Mouse (Mus musculus) small intestine, adult 2 months (tissue): ENCODE measurements around the gene Fcrl5. TPM values are rescaled to one million over a fixed set of nuclear protein-coding genes. Genes with fewer than 3 reads are reported as not detected.
A peak's percentile ranks its signal among the peaks of the same experiment; 100 is the strongest.

ENCODE experiments used
- H3K27ac ChIP-seq: fragments of 200-500 bp; 2 replicates; pipeline ENCODE4 v1.5.1; 2012; ENCODE audit warnings: low read depth, low read length, control low read depth, inconsistent platforms; ENCODE audit not compliant: insufficient read depth
- H3K27me3 ChIP-seq: fragments of 200-500 bp; 2 replicates; pipeline ENCODE4 v1.6.1; 2012; ENCODE audit warnings: mild to moderate bottlenecking, moderate library complexity, low read length, inconsistent platforms; ENCODE audit not compliant: control insufficient read depth, insufficient read depth
- H3K36me3 ChIP-seq: fragments of 200-500 bp; 2 replicates; pipeline ENCODE4 v1.6.1; 2012; ENCODE audit warnings: mild to moderate bottlenecking, low read length, control low read depth, inconsistent platforms; ENCODE audit not compliant: control insufficient read depth, insufficient read depth
- H3K4me1 ChIP-seq: fragments of 200-500 bp; 2 replicates; pipeline ENCODE4 v1.6.1; 2012; ENCODE audit warnings: low read length, inconsistent platforms, mixed read lengths; ENCODE audit not compliant: control insufficient read depth, insufficient read depth, insufficient read length
- H3K4me3 ChIP-seq: fragments of 200-500 bp; 2 replicates; pipeline ENCODE4 v1.5.1; 2012; ENCODE audit warnings: low read depth, mild to moderate bottlenecking, control low read depth, inconsistent platforms, low read length, moderate library complexity
- CTCF ChIP-seq: fragments of 200-500 bp; IDR thresholded peaks from 2 replicates; pipeline ENCODE4 v1.5.1; 2012; ENCODE audit warnings: low read depth, mild to moderate bottlenecking, control low read depth, inconsistent platforms, low read length, moderate library complexity, mixed read lengths; ENCODE audit not compliant: insufficient replicate concordance, insufficient read length; ENCODE audit errors: extremely low read depth
- POLR2A ChIP-seq: fragments of 200-500 bp; IDR thresholded peaks from 2 replicates; pipeline ENCODE4 v1.6.1; 2012; ENCODE audit warnings: low read depth, mild to moderate bottlenecking, control low read depth, inconsistent platforms, low read length, moderate library complexity
- WGBS: fragments of 180-500 bp; shearing (Covaris S2); methylation state at CpG from one replicate; pipeline ENCODE4 v1.1.7; 2018; 5-methylcytosine and 5-hydroxymethylcytosine counted together
- polyA plus RNA-seq: library from polyadenylated mRNA; depleted of rRNA; stranded (reverse); fragments of >200 nt; gene quantifications from 2 replicates; pipeline ENCODE4 v1.2.3, GENCODE M21; 2012; rRNA removed

Gene Fcrl5
- polyA plus RNA-seq, result not detected in 2 replicates

DNA sequence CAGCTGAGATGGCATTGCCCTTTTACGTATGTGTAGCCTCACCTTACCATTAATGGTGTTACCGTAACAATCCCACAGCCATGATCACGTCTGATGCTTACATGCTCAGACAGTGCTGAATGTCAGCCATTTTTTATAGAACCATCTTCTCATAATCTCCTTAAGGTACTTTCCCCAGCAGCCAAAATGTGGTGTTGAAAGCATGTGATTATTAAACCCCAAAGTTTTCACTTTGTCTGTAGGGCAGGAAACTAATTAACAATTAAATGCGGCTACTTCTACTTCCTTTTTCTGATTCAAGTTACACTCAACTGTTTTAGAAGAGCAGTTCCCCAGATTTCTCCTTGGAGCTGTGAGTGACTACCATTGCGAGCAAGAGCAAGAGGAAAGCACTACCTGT lies at the start of gene Fcrl5:
Gene Fcrl5, plus strand, starts transcription at position 295 of the 400 bp plus-strand sequence.
- Histone ChIP-seq H3K27ac (no peak within 1 kb of the TSS), H3K36me3 (no peaks in the 10 kb centered on the region), H3K4me1 (no peaks in the 10 kb centered on the region), H3K4me3 (no peak within 1 kb of the TSS), H3K27me3 (no peaks in the 10 kb centered on the region)
- WGBS, result 77% methylated on average over 5 of the region's 5 CpGs
- TF ChIP-seq POLR2A (no peak), CTCF (no peak)

- 74% methylated on average over 1 of the region's 1 CpGs for WGBS
- Histone ChIP-seq H3K4me3 (no peak overlapping the region), H3K27me3 (no peaks in the 10 kb centered on the region), H3K36me3 (no peaks in the 10 kb centered on the region), H3K4me1 (no peaks in the 10 kb centered on the region), H3K27ac (peak overlapping the region; percentile 29; the same call in 1 of the 2 replicates)
- TF ChIP-seq CTCF (no peak), POLR2A (no peak)
These were observed 44.6 kb upstream of the Fcrl5 start for GRCm38 (mm10) chr3:87390935-87391334.

- no peak overlapping the region for H3K27ac ChIP-seq
- 69% methylated on average over 4 of the region's 4 CpGs for WGBS
- TF ChIP-seq CTCF, result no peak
- no peak for TF ChIP-seq POLR2A
These were observed 36.8 kb upstream of the Fcrl5 start for GRCm38 (mm10) chr3:87398809-87399208.

GRCm38 (mm10) chr3:87399906-87400305 lies 35.7 kb upstream of the Fcrl5 start:
- Histone ChIP-seq H3K27me3 (no peaks in the 10 kb centered on the region), H3K27ac (no peak overlapping the region), H3K4me1 (no peaks in the 10 kb centered on the region), H3K36me3 (no peaks in the 10 kb centered on the region), H3K4me3 (no peak overlapping the region)
- WGBS, result 71% methylated on average over 4 of the region's 4 CpGs
- TF ChIP-seq POLR2A (no peak), CTCF (no peak)

More at GRCm38 (mm10) chr3:87398809-87399208, 36.8 kb upstream of the Fcrl5 start:
- no peaks in the 10 kb centered on the region for H3K27me3 ChIP-seq
- no peak overlapping the region for H3K4me3 ChIP-seq
- no peaks in the 10 kb centered on the region for H3K36me3 ChIP-seq
- no peaks in the 10 kb centered on the region for H3K4me1 ChIP-seq

DNA sequence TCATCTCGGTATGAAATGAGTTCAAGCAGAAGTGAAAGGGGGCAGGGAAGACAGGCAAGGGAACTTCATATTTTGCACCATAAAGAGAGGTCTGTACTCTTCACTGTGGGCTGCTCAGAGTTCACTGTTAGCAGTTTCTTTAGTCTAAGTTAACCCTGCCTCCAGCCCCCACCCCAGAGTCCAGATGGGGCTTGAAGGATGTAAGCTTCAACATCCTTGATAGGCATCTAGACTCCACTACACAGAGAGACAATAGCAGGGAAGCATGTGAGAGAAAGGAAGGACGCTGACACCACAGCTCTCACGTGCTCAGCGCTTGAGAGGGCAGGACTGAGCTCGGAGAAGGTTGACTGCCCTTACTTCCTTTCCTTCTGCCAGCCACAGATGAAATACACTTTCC lies 34.3 kb upstream of the Fcrl5 start:
- Histone ChIP-seq H3K4me1 (no peaks in the 10 kb centered on the region), H3K4me3 (no peak overlapping the region), H3K27ac (no peak overlapping the region), H3K36me3 (no peaks in the 10 kb centered on the region), H3K27me3 (no peaks in the 10 kb centered on the region)
- 52% methylated on average over 5 of the region's 5 CpGs for WGBS
- TF ChIP-seq CTCF (no peak), POLR2A (no peak)

DNA sequence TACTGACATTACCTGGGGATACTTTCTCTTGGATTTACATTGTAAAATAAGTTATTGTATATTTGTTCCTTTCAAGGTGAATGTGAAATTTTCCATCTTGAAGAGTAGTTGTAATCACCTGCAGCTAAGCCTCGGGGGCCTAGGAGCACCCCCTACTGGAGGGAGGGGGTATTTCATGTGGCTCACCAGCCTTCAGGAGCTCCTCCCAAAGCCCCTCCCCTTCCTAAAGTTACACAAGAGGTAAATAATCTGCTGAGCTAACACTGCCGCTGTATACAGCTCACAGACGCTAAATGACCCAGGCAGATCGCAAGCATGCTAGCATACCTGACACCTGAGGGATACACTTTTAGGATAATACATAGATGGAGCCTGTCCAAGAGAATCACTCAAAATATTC lies 27.4 kb upstream of the Fcrl5 start:
- H3K4me1 ChIP-seq, result no peaks in the 10 kb centered on the region
- no peak overlapping the region for H3K4me3 ChIP-seq
- no peaks in the 10 kb centered on the region for H3K27me3 ChIP-seq
- H3K27ac ChIP-seq, result no peak overlapping the region
- 12% methylated on average over 4 of the region's 4 CpGs for WGBS
- TF ChIP-seq CTCF, result peak; percentile 57; the same call in 1 of the 2 replicates
- no peak for TF ChIP-seq POLR2A
- no peaks in the 10 kb centered on the region for H3K36me3 ChIP-seq

DNA sequence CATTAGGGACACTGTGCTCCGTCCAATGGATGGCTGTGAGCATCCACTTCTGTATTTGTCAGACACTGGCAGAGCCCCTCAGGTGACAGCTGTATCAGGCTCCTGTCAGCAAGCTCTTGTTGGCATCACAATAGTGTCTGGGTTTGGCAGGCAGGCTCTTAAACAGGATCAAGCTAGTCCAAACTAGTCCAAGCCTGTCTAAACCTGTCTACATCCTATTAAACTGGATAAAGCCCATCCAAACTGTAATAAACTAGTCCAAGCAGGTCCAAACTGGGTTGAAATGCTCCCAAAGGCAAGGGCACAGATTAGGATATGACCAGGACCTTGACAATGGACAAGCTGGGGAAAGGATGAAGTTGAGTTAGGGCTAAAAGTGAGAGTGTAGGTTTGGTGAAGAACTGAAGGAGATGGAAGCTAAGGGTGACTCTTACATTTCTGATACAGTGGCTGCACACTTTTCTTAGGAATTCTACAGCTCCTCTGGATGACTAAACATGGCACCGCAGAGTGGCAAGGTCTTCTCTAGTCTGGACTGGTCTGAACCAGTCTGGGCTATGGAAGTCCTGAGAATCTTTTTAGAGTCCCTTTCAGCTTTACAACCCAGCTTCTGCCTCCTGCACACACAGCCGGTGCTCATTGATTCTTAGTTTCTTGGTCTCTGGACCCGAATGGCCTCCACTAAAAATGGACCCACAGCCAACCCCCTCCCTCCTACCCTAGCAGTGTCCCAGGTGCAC lies 26.2 kb upstream of the Fcrl5 start:
- WGBS, result 84% methylated on average over 4 of the region's 4 CpGs
- Histone ChIP-seq H3K4me1 (no peaks in the 10 kb centered on the region), H3K27me3 (no peaks in the 10 kb centered on the region), H3K4me3 (no peak overlapping the region), H3K27ac (no peak overlapping the region), H3K36me3 (no peaks in the 10 kb centered on the region)
- no peak for TF ChIP-seq POLR2A
- TF ChIP-seq CTCF, result no peak

GRCm38 (mm10) chr3:87410605-87411004 lies 25.0 kb upstream of the Fcrl5 start:
- H3K27me3 ChIP-seq, result no peaks in the 10 kb centered on the region
- TF ChIP-seq CTCF (no peak), POLR2A (no peak)
- H3K4me1 ChIP-seq, result no peaks in the 10 kb centered on the region
- no peak overlapping the region for H3K27ac ChIP-seq
- no peaks in the 10 kb centered on the region for H3K36me3 ChIP-seq
- WGBS, result 82% methylated on average over 6 of the region's 6 CpGs
- no peak overlapping the region for H3K4me3 ChIP-seq
